Mouse (Mus musculus) neural tube, embryonic 11.5 days (tissue): ENCODE data around the gene Acod1. TPM values are rescaled to one million over a fixed set of nuclear protein-coding genes. Genes with fewer than 3 reads are reported as not detected.

ENCODE experiments used
- ATAC-seq: fragments of 200-750 bp; cut with Nextera tagmentation; 2 replicates; pipeline ENCODE4 v1.8.0; 2017; ENCODE audit warnings: moderate number of reproducible peaks, mild to moderate bottlenecking, moderate TSS enrichment, moderate library complexity; ENCODE audit not compliant: insufficient read depth, low FRiP score, low TSS enrichment
- DNase-seq: peaks from one replicate; pipeline ENCODE4 v3.0.0-alpha.2; 2015; ENCODE audit warnings: low spot score
- H3K27ac ChIP-seq: fragments of 300-500 bp; sonication (generic); 2 replicates; pipeline ENCODE4 v1.5.1; 2014; ENCODE audit warnings: low read depth, mild to moderate bottlenecking, low read length
- H3K27me3 ChIP-seq: fragments of 300-500 bp; sonication (generic); 2 replicates; pipeline ENCODE4 v1.6.1; 2014; ENCODE audit warnings: mild to moderate bottlenecking, low read length, mixed read lengths; ENCODE audit not compliant: control insufficient read depth, insufficient read depth
- H3K36me3 ChIP-seq: fragments of 300-500 bp; sonication (generic); 2 replicates; pipeline ENCODE4 v1.6.1; 2014; ENCODE audit warnings: mild to moderate bottlenecking, low read length, moderate library complexity, mixed read lengths; ENCODE audit not compliant: control insufficient read depth, insufficient read depth
- H3K4me1 ChIP-seq: fragments of 300-500 bp; sonication (generic); 2 replicates; pipeline ENCODE4 v1.6.1; 2014; ENCODE audit warnings: low read length, mixed read lengths; ENCODE audit not compliant: control insufficient read depth, insufficient read depth
- H3K4me2 ChIP-seq: fragments of 300-500 bp; sonication (generic); 2 replicates; pipeline ENCODE4 v1.6.1; 2014; ENCODE audit warnings: low read depth, mild to moderate bottlenecking, moderate library complexity
- H3K4me3 ChIP-seq: fragments of 300-500 bp; sonication (generic); 2 replicates; pipeline ENCODE4 v1.5.1; 2014; ENCODE audit warnings: low read depth, low read length
- H3K9ac ChIP-seq: fragments of 300-500 bp; sonication (generic); 2 replicates; pipeline ENCODE4 v1.6.1; 2014; ENCODE audit warnings: mild to moderate bottlenecking, low read length
- H3K9me3 ChIP-seq: fragments of 300-500 bp; sonication (generic); 2 replicates; pipeline ENCODE4 v1.6.1; 2016; ENCODE audit warnings: low read length; ENCODE audit not compliant: control insufficient read depth
- WGBS: fragments of 180-500 bp; shearing (Covaris S2); extraction: QIAGEN DNeasy Blood & Tissue Kit; methylation state at CpG from one replicate; pipeline ENCODE4 v1.1.7; 2014; 5-methylcytosine and 5-hydroxymethylcytosine counted together
- polyA plus RNA-seq: library from polyadenylated mRNA; unstranded; fragments of >200 nt; fragmentation: Nextera tagmentation; extraction: Ambion mirVana; gene quantifications from 2 replicates; pipeline ENCODE4 v1.2.1, GENCODE M21; 2014

Gene Acod1
- polyA plus RNA-seq, 1 experiment from 2014 or later, result not detected

- Histone ChIP-seq H3K4me2 (peak overlapping the region; percentile 89), H3K9me3 (no peaks in the 10 kb centered on the region), H3K36me3 (no peaks in the 10 kb centered on the region), H3K9ac (peak overlapping the region; percentile 76), H3K27me3 (no peaks in the 10 kb centered on the region), H3K27ac (peak overlapping the region; percentile 67), H3K4me3 (peak overlapping the region; percentile 66), H3K4me1 (peaks cover 7% of the 10 kb centered on the region)
- 16% methylated on average over 12 of the region's 12 CpGs for WGBS
- no peak for ATAC-seq
- DNase-seq, result no peak
These were observed 22.7 kb downstream of the Acod1 start for GRCm38 (mm10) chr14:103069465-103069863.

- DNase-seq (peak; percentile 97), ATAC-seq (peak; percentile 98)
- peak within 1 kb of the TSS; percentile 89 for H3K4me2 ChIP-seq
- H3K36me3 ChIP-seq, result no peaks in the 10 kb centered on the region
- H3K9ac ChIP-seq, result peak within 1 kb of the TSS; percentile 76
- no peaks in the 10 kb centered on the region for H3K9me3 ChIP-seq
- H3K27me3 ChIP-seq, result no peaks in the 10 kb centered on the region
- under 1% methylated on average over 65 of the region's 65 CpGs for WGBS
- peak within 1 kb of the TSS; percentile 66 for H3K4me3 ChIP-seq
- H3K4me1 ChIP-seq, result peaks cover 7% of the 10 kb centered on the region
- peak within 1 kb of the TSS; percentile 67 for H3K27ac ChIP-seq
These were observed 23.3 kb downstream of the Acod1 start, which contains the start of gene Cln5 for GRCm38 (mm10) chr14:103069864-103070611. Gene Cln5, plus strand, starts transcription at chr14:103070216.

- no peaks in the 10 kb centered on the region for H3K27me3 ChIP-seq
- peak; percentile 13 for DNase-seq
- no peaks in the 10 kb centered on the region for H3K36me3 ChIP-seq
These were observed 24.0 kb downstream of the Acod1 start for GRCm38 (mm10) chr14:103070790-103071189.

GRCm38 (mm10) chr14:103071471-103071870, 24.7 kb downstream of the Acod1 start:
- Histone ChIP-seq H3K4me1 (peaks cover 7% of the 10 kb centered on the region), H3K27me3 (no peaks in the 10 kb centered on the region), H3K4me2 (no peak overlapping the region), H3K9me3 (no peaks in the 10 kb centered on the region), H3K9ac (no peak overlapping the region), H3K36me3 (no peaks in the 10 kb centered on the region), H3K27ac (no peak overlapping the region), H3K4me3 (no peak overlapping the region)
- DNase-seq (no peak), ATAC-seq (no peak)
- WGBS, result 90% methylated on average over 12 of the region's 12 CpGs

More at GRCm38 (mm10) chr14:103070790-103071189, 24.0 kb downstream of the Acod1 start:
- H3K4me2 ChIP-seq, result peak overlapping the region; percentile 89
- WGBS, result 4% methylated on average over 10 of the region's 10 CpGs
- no peak for ATAC-seq
- no peaks in the 10 kb centered on the region for H3K9me3 ChIP-seq
- peak overlapping the region; percentile 66 for H3K4me3 ChIP-seq
- peak overlapping the region; percentile 76 for H3K9ac ChIP-seq
- peaks cover 7% of the 10 kb centered on the region for H3K4me1 ChIP-seq
- H3K27ac ChIP-seq, result no peak overlapping the region

- Histone ChIP-seq H3K9me3 (no peaks in the 10 kb centered on the region), H3K4me2 (no peak overlapping the region), H3K27me3 (no peaks in the 10 kb centered on the region), H3K9ac (no peak overlapping the region), H3K27ac (no peak overlapping the region), H3K4me3 (no peak overlapping the region), H3K4me1 (peaks cover 7% of the 10 kb centered on the region), H3K36me3 (no peaks in the 10 kb centered on the region; the same call in 1 of the 2 replicates)
- no peak for DNase-seq
- no peak for ATAC-seq
- 88% methylated on average over 4 of the region's 4 CpGs for WGBS
These were observed 26.0 kb downstream of the Acod1 start for GRCm38 (mm10) chr14:103072731-103073130.

- no peak for DNase-seq
- H3K9ac ChIP-seq, result no peak overlapping the region
- H3K27ac ChIP-seq, result no peak overlapping the region
- no peak for ATAC-seq
- H3K4me3 ChIP-seq, result no peak overlapping the region
- 91% methylated on average over 8 of the region's 8 CpGs for WGBS
- no peaks in the 10 kb centered on the region for H3K27me3 ChIP-seq
- H3K9me3 ChIP-seq, result no peaks in the 10 kb centered on the region
- peaks cover 7% of the 10 kb centered on the region for H3K4me1 ChIP-seq
- H3K4me2 ChIP-seq, result no peak overlapping the region
- no peaks in the 10 kb centered on the region; the same call in 1 of the 2 replicates for H3K36me3 ChIP-seq
These were observed 27.0 kb downstream of the Acod1 start for GRCm38 (mm10) chr14:103073825-103074224.

- no peak for ATAC-seq
- Histone ChIP-seq H3K27me3 (no peaks in the 10 kb centered on the region), H3K9me3 (no peaks in the 10 kb centered on the region), H3K36me3 (no peaks in the 10 kb centered on the region; the same call in 1 of the 2 replicates), H3K4me3 (no peak overlapping the region), H3K27ac (no peak overlapping the region), H3K4me2 (no peak overlapping the region), H3K9ac (no peak overlapping the region), H3K4me1 (peaks cover 4% of the 10 kb centered on the region; the same call in 1 of the 2 replicates)
- WGBS, result 88% methylated on average over 7 of the region's 7 CpGs
- DNase-seq, result no peak
These were observed 28.4 kb downstream of the Acod1 start for GRCm38 (mm10) chr14:103075166-103075565.

GRCm38 (mm10) chr14:103077272-103078005, 30.7 kb downstream of the Acod1 start:
- Histone ChIP-seq H3K9me3 (no peaks in the 10 kb centered on the region), H3K27ac (no peak overlapping the region), H3K9ac (no peak overlapping the region), H3K4me2 (no peak overlapping the region), H3K27me3 (no peaks in the 10 kb centered on the region), H3K4me3 (no peak overlapping the region), H3K36me3 (no peaks in the 10 kb centered on the region; the same call in 1 of the 2 replicates), H3K4me1 (no peaks in the 10 kb centered on the region)
- 93% methylated on average over 9 of the region's 9 CpGs for WGBS
- ATAC-seq (no peak), DNase-seq (no peak)
